Mouse (Mus musculus): ENCODE data around the gene Lnx2. TPM values are rescaled to one million over a fixed set of nuclear protein-coding genes. Genes with fewer than 3 reads are reported as not detected.
A peak's percentile ranks its signal among the peaks of the same experiment; 100 is the strongest.

The Lnx2 gene
- polyA plus RNA-seq, 1 experiment from 2014 or later = 12.4 TPM

DNA sequence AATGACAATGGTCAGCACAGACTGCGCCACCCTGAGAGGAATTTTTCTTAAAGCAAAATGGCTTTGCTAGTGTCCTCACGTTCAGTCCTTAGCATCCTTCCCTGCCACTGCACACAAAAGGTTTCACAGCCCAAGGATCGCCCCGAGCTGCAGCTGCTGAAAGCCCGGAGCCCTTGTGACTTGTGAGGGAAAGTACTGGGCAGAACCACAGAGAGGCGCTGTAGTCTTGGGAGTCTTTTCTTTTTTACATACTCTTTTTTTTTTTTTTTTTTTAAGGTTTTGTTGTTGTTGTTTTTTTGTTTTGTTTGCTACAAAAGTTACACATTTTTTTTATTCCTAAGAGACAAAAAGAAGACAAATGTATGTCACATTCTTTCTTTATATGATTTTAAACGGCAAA lies 38.4 kb upstream of the Lnx2 start:
- Histone ChIP-seq H3K9me3 (replicated peaks; ENCODE audit: low read length) (no peaks in the 10 kb centered on the region), H3K4me3 (replicated peaks; ENCODE audit: low read depth, low read length) (no peak overlapping the region), H3K4me2 (ENCODE audit: low read length) (no peak overlapping the region), H3K9ac (ENCODE audit: low read depth, low read length) (no peak overlapping the region), H3K27me3 (ENCODE audit: insufficient read depth, low read length) (no peaks in the 10 kb centered on the region), H3K27ac (no peak overlapping the region), H3K4me1 (replicated peaks; ENCODE audit: insufficient read depth, low read length) (no peaks in the 10 kb centered on the region), H3K36me3 (ENCODE audit: insufficient read depth, low read length) (peaks cover 10% of the 10 kb centered on the region; the same call in 1 of the 2 replicates)
- peak; percentile 28; the same call in 1 of the 2 replicates for TF ChIP-seq CTCF (IDR thresholded peaks at IDR 0.05; ENCODE audit: low read depth)
- no peak for ATAC-seq (replicated peaks; ENCODE audit: low FRiP score, low read depth)
- DNase-seq (ENCODE audit: low spot score) = no peak
- 85% methylated on average over 7 of the region's 7 CpGs for WGBS

- ATAC-seq (replicated peaks; ENCODE audit: low FRiP score, low read depth) (no peak; the same call in 1 of the 2 replicates), DNase-seq (ENCODE audit: low spot score) (peak; percentile 76)
- H3K4me2 ChIP-seq (ENCODE audit: low read length) = no peak overlapping the region
- no peak overlapping the region for H3K9ac ChIP-seq (ENCODE audit: low read depth, low read length)
- peaks cover 11% of the 10 kb centered on the region; the same call in 1 of the 2 replicates for H3K4me1 ChIP-seq (replicated peaks; ENCODE audit: insufficient read depth, low read length)
- no peaks in the 10 kb centered on the region for H3K9me3 ChIP-seq (replicated peaks; ENCODE audit: low read length)
- H3K27ac ChIP-seq = peak overlapping the region; percentile 57; the same call in 1 of the 2 replicates
- H3K36me3 ChIP-seq (ENCODE audit: insufficient read depth, low read length) = peaks cover 28% of the 10 kb centered on the region; the same call in 1 of the 2 replicates
- WGBS = 51% methylated on average over 13 of the region's 13 CpGs
- no peak overlapping the region for H3K4me3 ChIP-seq (replicated peaks; ENCODE audit: low read depth, low read length)
- H3K27me3 ChIP-seq (ENCODE audit: insufficient read depth, low read length) = no peaks in the 10 kb centered on the region
- no peak for TF ChIP-seq CTCF (IDR thresholded peaks at IDR 0.05; ENCODE audit: low read depth)
Observed at GRCm38 (mm10) chr5:147108861-147109591, 32.6 kb upstream of the Lnx2 start.

- 88% methylated on average over 3 of the region's 3 CpGs for WGBS
- Histone ChIP-seq H3K36me3 (ENCODE audit: insufficient read depth, low read length) (peaks cover 28% of the 10 kb centered on the region; the same call in 1 of the 2 replicates), H3K4me3 (replicated peaks; ENCODE audit: low read depth, low read length) (no peak overlapping the region), H3K9ac (ENCODE audit: low read depth, low read length) (no peak overlapping the region), H3K4me1 (replicated peaks; ENCODE audit: insufficient read depth, low read length) (peaks cover 11% of the 10 kb centered on the region; the same call in 1 of the 2 replicates), H3K9me3 (replicated peaks; ENCODE audit: low read length) (no peaks in the 10 kb centered on the region), H3K4me2 (ENCODE audit: low read length) (no peak overlapping the region), H3K27me3 (ENCODE audit: insufficient read depth, low read length) (no peaks in the 10 kb centered on the region), H3K27ac (no peak overlapping the region)
- ATAC-seq (replicated peaks; ENCODE audit: low FRiP score, low read depth) (no peak), DNase-seq (ENCODE audit: low spot score) (no peak)
- no peak for TF ChIP-seq CTCF (IDR thresholded peaks at IDR 0.05; ENCODE audit: low read depth)
Observed at GRCm38 (mm10) chr5:147107276-147107675, 30.9 kb upstream of the Lnx2 start.

- H3K4me2 ChIP-seq (ENCODE audit: low read length) = no peak overlapping the region
- peak; percentile 63; the same call in 1 of the 2 replicates for ATAC-seq (replicated peaks; ENCODE audit: low FRiP score, low read depth)
- no peak overlapping the region for H3K9ac ChIP-seq (ENCODE audit: low read depth, low read length)
- no peak for TF ChIP-seq CTCF (IDR thresholded peaks at IDR 0.05; ENCODE audit: low read depth)
- H3K9me3 ChIP-seq (replicated peaks; ENCODE audit: low read length) = no peaks in the 10 kb centered on the region
- peaks cover 6% of the 10 kb centered on the region; the same call in 1 of the 2 replicates for H3K4me1 ChIP-seq (replicated peaks; ENCODE audit: insufficient read depth, low read length)
- H3K27ac ChIP-seq = no peak overlapping the region
- H3K27me3 ChIP-seq (ENCODE audit: insufficient read depth, low read length) = no peaks in the 10 kb centered on the region
- peak; percentile 57 for DNase-seq (ENCODE audit: low spot score)
- H3K36me3 ChIP-seq (ENCODE audit: insufficient read depth, low read length) = peaks cover 16% of the 10 kb centered on the region; the same call in 1 of the 2 replicates
- no peak overlapping the region for H3K4me3 ChIP-seq (replicated peaks; ENCODE audit: low read depth, low read length)
- 54% methylated on average over 6 of the region's 6 CpGs for WGBS
Observed at GRCm38 (mm10) chr5:147102295-147102694, 25.9 kb upstream of the Lnx2 start.

GRCm38 (mm10) chr5:147100180-147100579 lies 23.8 kb upstream of the Lnx2 start:
- Histone ChIP-seq H3K4me3 (replicated peaks; ENCODE audit: low read depth, low read length) (no peak overlapping the region), H3K9ac (ENCODE audit: low read depth, low read length) (no peak overlapping the region), H3K27ac (no peak overlapping the region), H3K27me3 (ENCODE audit: insufficient read depth, low read length) (no peaks in the 10 kb centered on the region), H3K4me1 (replicated peaks; ENCODE audit: insufficient read depth, low read length) (peaks cover 6% of the 10 kb centered on the region; the same call in 1 of the 2 replicates), H3K4me2 (ENCODE audit: low read length) (no peak overlapping the region), H3K36me3 (ENCODE audit: insufficient read depth, low read length) (0 out of 2 replicates have a peak, but pooled peaks cover 3% of the 10 kb centered on the region), H3K9me3 (replicated peaks; ENCODE audit: low read length) (no peaks in the 10 kb centered on the region)
- DNase-seq (ENCODE audit: low spot score) (no peak), ATAC-seq (replicated peaks; ENCODE audit: low FRiP score, low read depth) (no peak)
- no peak for TF ChIP-seq CTCF (IDR thresholded peaks at IDR 0.05; ENCODE audit: low read depth)
- WGBS = 74% methylated on average over 2 of the region's 2 CpGs

DNA sequence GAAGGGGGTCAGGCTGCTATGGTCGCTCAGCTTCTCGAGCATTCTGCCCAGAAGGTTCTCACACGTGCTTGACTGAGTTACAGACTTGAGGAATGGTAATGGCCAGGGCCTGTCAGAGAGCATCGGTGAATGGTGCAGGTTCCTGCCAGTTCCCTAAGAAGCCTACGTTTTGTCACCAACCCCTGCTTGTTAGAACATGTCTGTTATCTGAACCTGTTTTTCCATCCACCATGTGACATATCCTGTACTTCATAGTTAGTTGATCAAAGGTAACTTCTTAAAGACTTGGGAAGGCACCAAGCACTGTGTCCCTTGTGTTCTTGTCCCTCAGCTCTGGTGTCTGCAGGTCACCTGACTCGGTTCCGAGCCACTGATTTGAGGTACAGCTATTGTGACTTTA lies 22.3 kb upstream of the Lnx2 start:
- TF ChIP-seq CTCF (IDR thresholded peaks at IDR 0.05; ENCODE audit: low read depth) = no peak
- 0 out of 2 replicates have a peak, but pooled peaks cover 3% of the 10 kb centered on the region for H3K36me3 ChIP-seq (ENCODE audit: insufficient read depth, low read length)
- H3K4me3 ChIP-seq (replicated peaks; ENCODE audit: low read depth, low read length) = no peak overlapping the region
- H3K4me2 ChIP-seq (ENCODE audit: low read length) = no peak overlapping the region
- peaks cover 6% of the 10 kb centered on the region; the same call in 1 of the 2 replicates for H3K4me1 ChIP-seq (replicated peaks; ENCODE audit: insufficient read depth, low read length)
- ATAC-seq (replicated peaks; ENCODE audit: low FRiP score, low read depth) = no peak
- no peaks in the 10 kb centered on the region for H3K9me3 ChIP-seq (replicated peaks; ENCODE audit: low read length)
- DNase-seq (ENCODE audit: low spot score) = no peak
- H3K9ac ChIP-seq (ENCODE audit: low read depth, low read length) = no peak overlapping the region
- H3K27me3 ChIP-seq (ENCODE audit: insufficient read depth, low read length) = no peaks in the 10 kb centered on the region
- no peak overlapping the region for H3K27ac ChIP-seq
- WGBS = 56% methylated on average over 7 of the region's 7 CpGs
